Mouse (Mus musculus) megakaryocyte progenitor cell, adult 5-6 weeks (primary cell): ENCODE results near the gene H2al1n. TPM values are rescaled to one million over a fixed set of nuclear protein-coding genes. Genes with fewer than 3 reads are reported as not detected.
"Not testable (repeated sequence)": the region's sequence is repeated elsewhere in the genome, so short reads cannot be mapped to it uniquely, and the experiment has no call there.

Experiments
- ATAC-seq: replicated peaks from 2 replicates; pipeline ENCODE4 v1.8.0; 2016; ENCODE audit warnings: mild to moderate bottlenecking, moderate TSS enrichment, inconsistent platforms; ENCODE audit not compliant: poor library complexity
- total RNA-seq, 2 experiments: library from RNA; stranded (forward) in 1 of 2; stranded (reverse) in 1 of 2; fragments of 157-497, 149-512 nt in 1 of 2; fragments of 200-1000 nt in 1 of 2; gene quantifications; 2 replicates each; pipeline versions ENCODE4 v1.2.3 to v1.2.4; 2015 to 2017

H2al1n gene
- total RNA-seq (2015) (not detected in 2 replicates), total RNA-seq (2017) (not detected in 2 replicates)

DNA sequence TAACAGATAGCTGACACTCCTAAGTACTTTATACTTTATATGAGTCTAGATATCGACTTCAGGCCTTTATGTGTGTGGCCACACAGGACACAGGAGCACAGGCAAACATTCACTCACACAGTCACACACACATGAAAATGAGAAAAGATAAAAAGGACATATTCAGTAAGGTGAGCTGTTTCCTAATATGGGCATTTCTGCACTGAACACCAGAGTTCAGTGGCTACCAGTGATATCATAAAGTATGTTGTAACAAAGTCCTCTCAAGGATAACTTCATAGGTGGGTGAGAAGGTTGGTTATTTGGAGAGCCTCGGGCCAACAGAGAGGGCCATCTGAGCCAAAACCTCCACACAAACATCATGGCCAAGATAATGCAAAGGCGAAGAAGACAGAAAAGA is at the start of gene H2al1n:
Gene H2al1n, plus strand, starts transcription at position 301 of the 400 bp plus-strand sequence.
- not testable (repeated sequence) for ATAC-seq

DNA sequence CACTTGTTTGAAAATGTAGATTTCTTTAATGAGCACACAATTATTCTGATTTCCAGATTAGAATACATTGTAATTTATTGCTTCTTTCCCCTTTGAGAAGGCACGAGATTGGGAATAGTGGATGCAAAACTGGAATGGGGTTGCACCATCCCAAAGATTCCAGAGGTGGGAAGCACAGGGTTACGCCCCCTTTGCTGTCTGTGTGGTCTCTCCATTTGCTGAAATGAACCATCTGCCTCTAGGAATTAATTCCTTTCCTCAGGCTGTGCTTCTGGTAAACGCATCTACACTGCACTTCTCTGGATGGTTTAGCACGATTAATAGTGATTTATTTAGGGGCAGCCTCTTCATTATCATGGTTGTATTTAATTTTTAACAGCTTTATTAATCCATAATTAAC is 11.7 kb upstream of the H2al1n start:
- ATAC-seq, result no peak

DNA sequence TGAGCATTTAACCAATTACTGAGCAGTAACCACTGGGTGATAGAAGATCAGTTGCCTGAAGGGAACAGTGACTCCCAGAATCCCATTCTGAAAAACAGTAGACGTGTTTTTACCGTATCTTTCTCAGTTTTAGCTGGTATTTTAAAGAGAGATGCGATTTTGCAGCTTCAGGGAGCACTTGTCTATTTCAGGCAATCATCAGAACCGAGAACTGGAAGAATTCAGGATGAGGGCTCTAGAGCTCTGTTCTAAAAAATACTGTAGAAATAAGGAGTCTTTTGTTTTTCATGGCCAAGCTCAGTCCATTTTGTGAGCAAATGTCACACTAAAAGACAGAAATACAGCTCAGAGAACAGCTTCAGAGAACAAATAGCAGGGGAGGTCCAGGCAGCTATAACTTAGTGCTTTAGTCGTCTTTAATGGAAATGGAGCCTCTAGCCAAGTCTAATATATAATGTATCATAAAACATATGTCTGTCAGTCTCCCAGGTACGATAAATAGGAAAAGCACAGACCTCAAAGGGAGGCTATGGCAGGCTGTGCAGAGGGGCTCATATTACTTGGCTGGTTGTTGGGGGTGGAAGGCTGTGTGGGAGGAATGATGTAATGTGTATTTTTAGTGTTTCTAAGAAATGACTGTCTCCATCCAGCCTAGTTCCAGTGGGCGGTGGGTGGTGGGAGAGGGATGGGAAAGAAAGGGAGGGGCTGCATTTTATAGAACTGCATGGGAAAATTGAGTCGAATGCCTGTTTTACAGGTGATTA is 4.7 kb upstream of the H2al1n start:
- no peak for ATAC-seq

DNA sequence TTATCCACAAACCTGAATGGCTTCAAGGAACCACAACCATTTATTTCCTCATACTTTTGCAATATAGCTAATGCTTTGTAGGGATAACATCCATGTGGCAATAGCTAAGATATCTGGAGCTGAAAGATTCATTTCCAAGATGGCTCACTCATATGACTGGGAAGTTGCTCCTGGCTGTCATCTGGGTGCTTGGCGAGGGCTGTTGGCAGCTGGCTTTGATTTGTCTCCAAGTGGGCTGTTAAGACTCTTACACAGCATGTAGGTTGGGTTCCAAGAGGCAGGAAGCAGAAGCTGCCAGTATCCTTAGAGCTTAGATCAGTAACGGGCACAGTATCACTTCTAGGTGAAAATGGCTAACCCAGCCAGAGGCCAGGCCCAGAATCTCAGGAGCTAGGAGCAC is 18.3 kb downstream of the H2al1n start:
- ATAC-seq, result no peak

DNA sequence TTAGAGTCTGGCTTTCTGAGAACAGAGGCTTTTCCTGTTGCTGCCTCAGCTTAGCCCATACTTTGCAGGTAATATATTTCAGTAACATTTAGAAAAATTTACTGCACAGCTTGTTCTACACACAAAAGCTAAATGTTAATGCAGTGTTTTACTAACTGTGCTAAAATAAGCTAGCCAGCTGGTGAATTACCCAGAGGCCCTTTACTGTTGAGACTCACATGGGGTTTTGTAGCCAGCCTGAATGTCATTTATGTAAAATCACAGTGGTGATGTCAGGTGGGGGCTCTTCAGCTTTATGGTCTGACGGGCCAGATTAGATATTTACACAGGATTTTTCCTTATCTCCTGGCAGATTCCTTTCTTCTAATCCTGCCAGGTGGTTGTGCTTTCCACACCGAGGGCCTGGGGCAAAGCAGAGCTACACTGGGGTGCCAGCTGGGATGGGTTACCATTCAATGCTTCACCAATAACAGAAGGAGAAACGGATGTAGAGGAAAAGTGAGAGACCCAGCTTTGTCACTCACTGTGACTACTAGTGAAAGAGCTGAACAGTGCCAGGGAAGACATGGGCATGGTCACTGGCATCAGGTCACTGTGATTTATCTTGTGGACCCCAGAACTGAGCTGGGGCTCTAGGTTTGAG is 48.8 kb downstream of the H2al1n start:
- no peak for ATAC-seq
